Mouse (Mus musculus) adrenal gland, adult (tissue): ENCODE results near the gene Pdlim3.
A peak's percentile ranks its signal among the peaks of the same experiment; 100 is the strongest.

ENCODE experiments used
- DNase-seq, 2 experiments: peaks; one replicate each; pipeline ENCODE4 v3.0.0; 2022 to 2023; ENCODE audit warnings: low spot score in 1 of 2; ENCODE audit not compliant: inconsistent age in 2 of 2

The Pdlim3 gene

DNA sequence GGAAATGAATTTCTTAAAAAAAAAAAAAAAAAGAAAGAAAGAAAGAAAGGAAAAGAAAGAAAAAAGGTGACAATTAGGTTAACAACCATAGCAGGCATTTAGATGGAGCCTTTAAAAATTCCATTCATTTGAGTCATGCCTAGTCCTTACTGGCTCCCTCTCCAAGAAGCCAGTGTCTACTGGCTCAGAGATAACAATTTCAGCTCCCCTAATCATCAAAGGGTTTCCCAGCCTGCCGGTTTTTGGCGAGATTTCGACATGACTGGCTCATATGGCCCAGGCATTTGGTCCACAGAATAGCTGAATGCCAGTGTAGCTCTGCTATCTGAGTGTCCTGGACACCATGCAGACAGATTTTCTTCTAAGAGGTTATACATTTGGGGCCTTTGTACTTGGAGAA is 18.4 kb downstream of the Pdlim3 start:
- DNase-seq = peak; percentile 54

DNA sequence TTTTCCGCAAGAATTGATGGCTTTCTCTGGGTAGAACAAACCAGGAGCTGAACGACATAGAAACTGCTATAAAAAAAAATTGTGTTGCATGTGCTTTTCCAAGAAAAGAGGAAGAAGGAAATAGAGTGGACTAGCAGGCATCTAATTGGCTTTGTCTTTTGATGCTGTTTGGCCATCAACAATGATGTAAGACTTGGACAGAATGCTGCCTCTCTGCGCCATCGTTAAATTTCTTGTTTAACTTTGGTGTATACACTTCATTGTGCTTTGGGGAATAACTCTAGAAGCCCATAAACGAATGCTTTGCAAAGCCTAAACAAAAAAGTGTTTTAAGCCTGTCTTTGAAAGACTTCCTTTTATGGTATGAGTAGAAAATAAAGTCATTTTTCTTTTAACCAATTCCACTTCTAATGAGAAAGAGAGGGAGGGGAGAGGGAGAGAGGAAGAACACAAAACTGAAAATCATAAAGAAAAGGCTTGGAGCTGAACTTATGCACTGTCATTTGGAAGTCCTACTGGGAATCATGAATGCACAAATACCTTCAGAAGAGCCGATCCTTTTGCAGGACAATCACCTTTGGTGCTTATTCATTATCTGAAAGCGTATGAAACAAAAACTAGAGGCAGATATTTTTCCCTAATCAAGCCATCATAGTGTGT is 20.5 kb downstream of the Pdlim3 start:
- DNase-seq = no peak

DNA sequence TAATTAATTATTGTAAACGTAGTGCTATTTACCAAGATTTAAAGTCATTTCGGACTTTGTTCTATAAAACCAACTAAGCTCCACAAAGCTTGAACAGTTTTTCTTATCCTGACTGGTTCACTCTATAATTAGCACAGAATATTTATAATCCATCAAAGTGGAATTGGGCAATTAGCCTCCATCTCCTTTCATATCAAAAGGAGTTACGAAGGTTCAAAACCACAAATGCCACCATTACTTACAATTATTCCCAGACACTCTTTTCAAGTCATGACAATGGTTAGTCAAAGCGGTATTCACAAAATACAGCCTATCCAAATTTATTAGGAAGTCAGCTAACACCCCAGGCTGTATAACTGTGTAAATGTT is 21.0 kb downstream of the Pdlim3 start:
- no peak for DNase-seq

DNA sequence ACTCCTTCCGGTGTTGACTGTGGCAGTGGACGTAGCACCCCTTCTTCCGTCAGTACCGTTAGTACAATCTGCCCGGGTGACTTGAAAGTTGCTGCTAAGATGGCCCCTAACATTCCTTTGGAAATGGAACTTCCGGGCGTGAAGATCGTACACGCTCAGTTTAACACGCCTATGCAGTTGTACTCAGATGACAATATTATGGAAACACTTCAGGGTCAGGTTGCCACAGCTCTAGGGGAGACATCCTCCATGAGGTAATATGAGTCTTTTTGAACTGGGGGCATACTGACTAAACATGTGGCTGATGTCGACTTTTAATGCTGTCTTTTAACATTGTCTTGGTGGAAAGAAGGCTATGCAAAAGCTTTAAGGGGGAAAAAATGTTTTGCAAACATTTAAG is 28.4 kb downstream of the Pdlim3 start:
- DNase-seq = no peak

DNA sequence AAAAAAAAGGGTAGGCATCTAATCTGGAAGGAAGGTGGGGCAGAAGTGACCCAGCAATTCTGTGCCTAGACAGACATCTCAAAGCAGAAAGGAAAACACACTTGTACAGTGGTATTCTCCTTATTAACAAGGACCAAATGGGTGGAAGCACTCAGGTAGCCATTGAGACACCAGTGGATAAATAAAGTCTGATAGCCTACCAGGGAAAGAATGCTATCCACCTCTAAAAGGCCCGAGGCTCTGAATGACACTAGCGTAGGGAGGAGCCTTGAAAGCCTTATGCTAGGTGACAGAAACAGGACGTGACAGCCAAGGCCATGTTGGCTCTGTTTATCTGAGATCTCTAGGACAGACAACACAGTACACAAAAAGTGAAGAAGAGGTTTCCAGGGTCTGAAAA is 31.2 kb downstream of the Pdlim3 start:
- DNase-seq = no peak

DNA sequence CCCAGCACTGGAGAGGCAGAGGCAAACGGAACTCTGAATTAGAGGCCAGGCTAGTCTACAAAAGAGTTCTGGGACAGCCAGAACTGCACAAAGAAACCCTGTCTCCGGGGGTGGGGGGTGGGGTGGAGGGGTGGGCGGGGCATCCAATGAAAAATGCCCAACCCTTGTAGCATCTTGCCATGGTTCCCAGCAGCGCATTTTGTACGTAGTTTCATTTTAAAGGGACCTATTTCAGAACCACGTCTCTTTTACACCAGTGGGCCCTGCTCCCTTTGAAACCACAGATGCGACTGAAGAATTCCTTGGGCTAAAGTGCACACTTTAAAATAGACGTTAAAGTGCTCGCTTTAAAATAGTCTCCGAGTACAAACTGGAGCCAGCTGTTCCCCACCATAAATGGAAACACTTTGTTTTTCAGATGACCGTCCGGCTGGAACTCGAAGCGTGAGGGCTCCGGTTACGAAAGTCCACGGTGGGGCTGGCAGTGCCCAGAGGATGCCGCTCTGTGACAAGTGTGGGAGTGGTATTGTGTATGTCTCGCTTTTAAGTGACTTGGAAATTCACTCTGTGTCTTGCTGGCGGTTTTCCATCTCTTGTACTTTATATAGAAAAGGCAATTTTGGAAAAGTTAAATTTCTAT is 31.9 kb downstream of the Pdlim3 start:
- no peak for DNase-seq

DNA sequence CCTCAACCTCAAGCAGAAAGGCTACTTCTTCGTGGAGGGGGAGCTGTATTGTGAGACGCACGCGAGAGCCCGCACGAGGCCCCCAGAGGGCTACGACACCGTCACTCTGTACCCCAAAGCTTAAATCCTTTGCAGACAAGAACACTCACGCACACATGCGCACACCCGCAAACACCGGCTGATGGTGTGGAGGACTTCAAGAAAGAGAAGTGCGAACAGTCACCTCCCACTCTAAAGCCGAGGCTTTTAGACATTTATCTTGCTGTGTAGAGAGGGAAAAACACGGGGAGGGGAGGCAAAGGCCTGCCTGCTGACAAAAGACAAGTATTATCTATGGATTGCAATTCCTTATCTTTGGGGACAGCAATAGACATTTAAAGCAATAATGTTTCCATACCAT is 33.6 kb downstream of the Pdlim3 start:
- DNase-seq = no peak

DNA sequence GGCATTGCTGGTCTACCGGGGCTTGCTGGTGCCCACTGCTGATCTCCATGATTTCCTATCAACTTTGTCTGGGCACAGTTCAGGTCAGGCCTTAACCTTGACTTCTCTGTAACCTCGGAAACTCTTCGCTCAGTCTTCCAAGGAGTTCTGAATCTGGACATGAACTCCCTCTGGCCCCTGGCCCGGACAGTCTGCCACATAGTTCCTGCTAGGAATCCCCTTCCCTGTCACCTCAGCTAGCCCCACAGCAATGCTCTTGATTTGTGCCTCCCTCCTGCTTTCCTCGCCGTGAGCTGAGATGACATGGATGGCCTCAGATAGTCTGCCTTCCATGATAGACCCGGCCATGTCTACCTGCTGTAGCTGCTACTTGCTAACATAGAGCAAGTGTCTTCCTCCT is 35.1 kb downstream of the Pdlim3 start:
- no peak for DNase-seq

DNA sequence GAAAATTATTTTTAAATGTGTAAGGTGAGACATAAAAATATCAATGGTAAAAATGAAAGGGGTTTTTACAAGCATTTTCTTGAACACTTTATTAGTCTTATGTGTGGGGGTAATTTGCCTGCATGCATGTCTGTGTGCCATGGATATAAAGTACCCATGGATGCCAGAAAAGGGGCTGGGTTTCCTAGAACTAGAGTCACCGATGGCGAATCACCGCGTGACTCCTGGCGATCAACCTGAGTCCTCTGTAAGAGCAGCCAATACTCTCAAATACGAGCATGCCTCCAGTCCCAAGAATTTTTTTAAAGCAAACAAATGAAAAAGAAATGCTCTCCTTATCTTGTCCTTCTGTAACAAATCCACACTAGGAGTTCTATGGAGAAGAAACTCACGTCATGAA is 36.9 kb downstream of the Pdlim3 start:
- no peak for DNase-seq

DNA sequence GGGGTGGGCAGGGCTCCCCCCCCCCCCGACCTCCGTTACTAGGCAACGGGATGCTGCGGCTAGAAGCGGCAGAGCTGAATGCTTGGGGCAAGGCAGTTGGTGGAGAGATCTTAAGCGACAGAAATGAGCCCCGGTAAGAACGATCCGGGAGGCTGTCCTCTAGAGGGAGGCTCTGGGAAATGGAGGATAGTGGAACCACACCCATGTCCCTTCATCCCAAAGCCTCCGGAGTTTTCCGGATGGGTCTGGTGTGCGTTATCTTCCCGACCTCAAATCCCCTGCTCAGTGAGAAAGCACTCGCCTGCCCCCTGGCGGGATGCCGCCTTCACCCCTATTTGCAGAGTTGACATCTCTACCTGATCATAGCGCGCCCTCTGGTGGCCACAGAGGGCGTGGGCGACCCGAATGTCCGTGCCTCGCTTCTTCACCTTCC is 49.3 kb downstream of the Pdlim3 start, which contains the start of gene Ccdc110:
Gene Ccdc110 (plus strand): TSS at position 38 of the 433 bp plus-strand sequence.
- peak; percentile 92 to 98 for DNase-seq

DNA sequence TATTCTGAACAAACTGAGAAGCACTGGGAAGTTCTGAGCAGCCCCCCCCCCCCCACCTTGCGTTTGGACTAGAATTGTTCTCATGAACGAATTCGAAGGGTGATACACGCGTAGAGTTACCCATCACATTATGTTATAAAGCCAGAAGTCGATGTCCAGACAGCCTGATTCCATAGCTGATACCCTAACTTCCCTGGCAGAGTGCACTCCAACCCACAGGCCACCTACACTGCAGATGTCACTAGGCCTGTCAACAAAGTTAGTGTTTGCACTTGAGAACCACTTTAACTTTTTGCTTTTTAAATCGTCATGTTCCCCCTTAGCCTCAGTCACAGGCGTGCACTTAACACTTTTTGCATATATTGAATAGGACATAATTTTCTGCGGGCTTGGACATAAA is 51.7 kb downstream of the Pdlim3 start:
- DNase-seq = no peak

DNA sequence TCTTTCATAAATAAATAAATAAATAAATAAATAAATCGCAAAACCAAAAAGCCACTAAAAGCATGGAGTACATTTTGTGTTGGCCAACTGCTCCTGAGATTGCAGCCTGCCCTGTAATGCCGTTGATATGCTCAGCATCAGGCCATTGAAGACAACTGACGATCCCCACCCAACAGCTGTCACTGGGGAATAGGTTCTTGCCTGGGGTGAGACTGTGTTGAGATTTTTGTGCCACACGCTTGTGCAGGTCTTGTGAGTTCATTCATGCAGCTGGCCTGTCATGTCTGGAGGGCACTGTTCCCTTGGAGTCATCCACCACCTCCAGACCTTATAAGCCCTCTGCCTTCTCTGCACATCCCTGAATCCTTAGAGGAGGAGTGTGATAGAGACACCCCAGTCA is 61.0 kb downstream of the Pdlim3 start:
- no peak for DNase-seq

DNA sequence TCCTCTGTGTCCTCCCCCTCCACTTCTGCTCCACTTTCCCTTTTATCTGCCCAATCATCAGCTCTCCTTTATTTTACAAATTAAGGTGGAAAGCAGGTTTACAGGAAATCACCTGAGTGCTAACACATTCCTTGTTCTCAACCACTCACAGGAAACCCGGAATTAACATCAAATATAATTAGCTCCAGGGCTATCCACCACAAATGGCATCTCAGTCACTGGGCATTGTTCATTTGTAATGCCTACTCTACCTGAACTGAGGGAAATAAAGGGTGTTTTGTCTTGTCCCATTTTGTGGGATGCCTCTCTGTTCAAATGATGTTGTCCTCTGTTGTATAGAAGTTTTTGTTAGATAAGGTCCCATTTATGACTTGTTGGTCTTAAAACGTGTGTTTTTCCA is 65.4 kb downstream of the Pdlim3 start:
- no peak for DNase-seq
